Mouse (Mus musculus): Measurements from ENCODE around the gene Dnah2. TPM values are rescaled to one million over a fixed set of nuclear protein-coding genes. Genes with fewer than 3 reads are reported as not detected.
"Not testable (repeated sequence)": the region's sequence is repeated elsewhere in the genome, so short reads cannot be mapped to it uniquely, and the experiment has no call there.

Dnah2 gene
- polyA plus RNA-seq, 1 experiment: 0.88 TPM

- DNase-seq (ENCODE audit: low read depth): not testable (repeated sequence)
These were observed 18.6 kb downstream of the Dnah2 start for GRCm38 (mm10) chr11:69530281-69530680.

GRCm38 (mm10) chr11:69528031-69528390, 20.9 kb downstream of the Dnah2 start:
- no peak for DNase-seq (ENCODE audit: low read depth)

GRCm38 (mm10) chr11:69527098-69528030, 21.5 kb downstream of the Dnah2 start:
- DNase-seq (ENCODE audit: low read depth): no peak

- DNase-seq (ENCODE audit: low read depth): no peak
These were observed 22.3 kb downstream of the Dnah2 start for GRCm38 (mm10) chr11:69526631-69527030.

GRCm38 (mm10) chr11:69525661-69526060, 23.2 kb downstream of the Dnah2 start:
- no peak for DNase-seq (ENCODE audit: low read depth)

- DNase-seq (ENCODE audit: low read depth): no peak
These were observed 25.3 kb downstream of the Dnah2 start for GRCm38 (mm10) chr11:69523651-69524050.

- no peak for DNase-seq (ENCODE audit: low read depth)
These were observed 27.3 kb downstream of the Dnah2 start for GRCm38 (mm10) chr11:69521526-69522149.

- DNase-seq (ENCODE audit: low read depth): no peak
These were observed 28.9 kb downstream of the Dnah2 start for GRCm38 (mm10) chr11:69519976-69520375.

- DNase-seq (ENCODE audit: low read depth): no peak
These were observed 32.2 kb downstream of the Dnah2 start for GRCm38 (mm10) chr11:69516661-69517060.

- no peak for DNase-seq (ENCODE audit: low read depth)
These were observed 32.7 kb downstream of the Dnah2 start for GRCm38 (mm10) chr11:69516151-69516640.

GRCm38 (mm10) chr11:69513840-69514239, 35.1 kb downstream of the Dnah2 start:
- DNase-seq (ENCODE audit: low read depth): no peak

GRCm38 (mm10) chr11:69510796-69511496, 38.0 kb downstream of the Dnah2 start:
- no peak for DNase-seq (ENCODE audit: low read depth)

- DNase-seq (ENCODE audit: low read depth): no peak
These were observed 45.0 kb downstream of the Dnah2 start for GRCm38 (mm10) chr11:69503863-69504280.

- no peak for DNase-seq (ENCODE audit: low read depth)
These were observed 47.4 kb downstream of the Dnah2 start for GRCm38 (mm10) chr11:69501555-69501954.

- DNase-seq (ENCODE audit: low read depth): no peak
These were observed 49.8 kb downstream of the Dnah2 start for GRCm38 (mm10) chr11:69499140-69499539.

- no peak for DNase-seq (ENCODE audit: low read depth)
These were observed 57.2 kb downstream of the Dnah2 start for GRCm38 (mm10) chr11:69491711-69492110.

- no peak for DNase-seq (ENCODE audit: low read depth)
These were observed 58.0 kb downstream of the Dnah2 start for GRCm38 (mm10) chr11:69490898-69491297.

GRCm38 (mm10) chr11:69487474-69487873, 61.4 kb downstream of the Dnah2 start:
- DNase-seq (ENCODE audit: low read depth): no peak

GRCm38 (mm10) chr11:69477645-69478044, 71.3 kb downstream of the Dnah2 start:
- DNase-seq (ENCODE audit: low read depth): no peak

- DNase-seq (ENCODE audit: low read depth): no peak
These were observed 72.1 kb downstream of the Dnah2 start for GRCm38 (mm10) chr11:69476802-69477201.

- DNase-seq (ENCODE audit: low read depth): no peak
These were observed 74.2 kb downstream of the Dnah2 start for GRCm38 (mm10) chr11:69474737-69475136.

GRCm38 (mm10) chr11:69472687-69473086, 76.2 kb downstream of the Dnah2 start:
- DNase-seq (ENCODE audit: low read depth): no peak
